In the genomic region with DNA sequence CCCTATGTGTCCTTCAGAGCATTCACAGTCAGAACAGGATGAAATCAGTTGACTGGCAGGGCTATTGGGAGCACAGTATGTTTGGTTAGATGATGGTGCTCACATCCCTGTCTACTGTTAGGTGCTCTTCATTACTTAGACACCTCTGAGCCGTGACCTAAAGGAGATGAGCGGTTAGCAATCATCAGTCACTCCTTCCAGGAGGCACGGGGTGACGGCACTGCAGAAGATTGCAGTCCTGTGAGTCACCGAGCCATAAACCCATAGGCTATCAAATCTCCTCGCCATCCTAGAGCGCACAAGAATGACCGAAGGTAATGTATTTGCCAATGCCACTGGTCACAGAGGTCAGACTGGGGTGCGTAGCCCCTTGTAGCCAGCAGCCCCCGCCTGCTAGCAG, we compare ENCODE assay signal across 24 mouse cellular contexts.
DNase-seq lines count a peak whose midpoint lies in the region; ATAC-seq and TF ChIP-seq lines count a peak whose summit lies in the region.
"Had no signal": no experiment of that assay in that cellular context is flagged by ENCODE, and none has a peak within 500 bp of the region (broad histone marks: within the 10 kb centered on the region; RNA-seq: fewer than 3 reads in every experiment).

No protein-coding gene starts in this region.

- no peak overlapping the region for H3K9ac ChIP-seq in kidney, embryonic 15.5 days
- H3K9ac ChIP-seq: embryonic facial prominence, embryonic 13.5 days; forebrain, embryonic 12.5 days; forebrain, embryonic 15.5 days; hindbrain, embryonic 12.5 days; hindbrain, embryonic 15.5 days had no signal

- H3K27me3 ChIP-seq in heart, embryonic 10.5 days (ENCODE audit: insufficient read depth, poor library complexity, severe bottlenecking) = no peaks in the 10 kb centered on the region
- H3K27me3 ChIP-seq in kidney, embryonic 15.5 days = no peaks in the 10 kb centered on the region
- no peaks in the 10 kb centered on the region for H3K27me3 ChIP-seq in Patski
- H3K27me3 ChIP-seq: embryonic facial prominence, embryonic 13.5 days; forebrain, embryonic 12.5 days; forebrain, embryonic 15.5 days; hindbrain, embryonic 12.5 days; hindbrain, embryonic 15.5 days had no signal

- peak; percentile 69 for DNase-seq in heart, embryonic 10.5 days (ENCODE audit: low spot score)
- no peak for DNase-seq in heart, adult 18-20 months
- no peak for DNase-seq in kidney, adult 11 months
- peak; percentile 51 for DNase-seq in 3134 (ENCODE audit: extremely low read depth, insufficient read length, low spot score)
- peak; percentile 80 for DNase-seq in Patski (ENCODE audit: low read depth, low spot score)
- no peak for DNase-seq in cerebellum, postnatal 25 days
- no peak for DNase-seq in spleen, adult 12 weeks (ENCODE audit: low spot score)
- DNase-seq: adrenal gland, postnatal 14 days; cerebellum, adult 11 months; cerebellum, adult 2 months; cerebellum, adult 9-11 months; cerebellum, postnatal 36 days; embryo, embryonic 11 days; gastrocnemius, postnatal 25 days; heart, adult 2 months had no signal

- POLR2A ChIA-PET in Patski (lab: Charles Lee) = interaction anchor here (0.7 to 1.7 kb wide), 2 partner anchors 10 to 198 kb away, joined by 3 read pairs; no protein-coding TSS in a partner anchor

- WGBS in heart, embryonic 10.5 days = 82% methylated on average over 10 of the region's 10 CpGs
- 35% methylated on average over 10 of the region's 10 CpGs for WGBS in kidney, embryonic 15.5 days

- no peak for TF ChIP-seq CTCF in Patski (IDR thresholded peaks at IDR 0.05)

- no peak overlapping the region for H3K27ac ChIP-seq in heart, embryonic 10.5 days
- H3K27ac ChIP-seq in kidney, embryonic 15.5 days = no peak overlapping the region
- H3K27ac ChIP-seq: embryonic facial prominence, embryonic 10.5 days; embryonic facial prominence, embryonic 13.5 days; forebrain, embryonic 12.5 days; forebrain, embryonic 15.5 days; heart, adult 2 months; hindbrain, embryonic 12.5 days; hindbrain, embryonic 15.5 days had no signal

- H3K4me2 ChIP-seq in kidney, embryonic 15.5 days = no peak overlapping the region
- H3K4me2 ChIP-seq: embryonic facial prominence, embryonic 13.5 days; forebrain, embryonic 12.5 days; forebrain, embryonic 15.5 days; heart, embryonic 11.5 days; hindbrain, embryonic 12.5 days; hindbrain, embryonic 15.5 days had no signal

- no peaks in the 10 kb centered on the region for H3K9me3 ChIP-seq in heart, embryonic 10.5 days
- no peaks in the 10 kb centered on the region for H3K9me3 ChIP-seq in kidney, embryonic 15.5 days (replicated peaks)
- H3K9me3 ChIP-seq: embryonic facial prominence, embryonic 10.5 days; forebrain, embryonic 12.5 days; forebrain, embryonic 15.5 days; hindbrain, embryonic 12.5 days; hindbrain, embryonic 15.5 days had no signal

- H3K4me1 ChIP-seq in heart, embryonic 10.5 days = no peaks in the 10 kb centered on the region
- 0 out of 2 replicates have a peak, but pooled peaks cover 11% of the 10 kb centered on the region for H3K4me1 ChIP-seq in kidney, embryonic 15.5 days
- H3K4me1 ChIP-seq: forebrain, embryonic 12.5 days; forebrain, embryonic 15.5 days; hindbrain, embryonic 12.5 days; hindbrain, embryonic 15.5 days had no signal

- H3K4me3 ChIP-seq in heart, embryonic 10.5 days = no peak overlapping the region
- H3K4me3 ChIP-seq in kidney, embryonic 15.5 days (replicated peaks) = no peak overlapping the region
- H3K4me3 ChIP-seq: embryonic facial prominence, embryonic 10.5 days; embryonic facial prominence, embryonic 13.5 days; erythroblast, embryonic 14.5 days; forebrain, embryonic 12.5 days; forebrain, embryonic 15.5 days; heart, adult 2 months; hindbrain, embryonic 12.5 days; hindbrain, embryonic 15.5 days had no signal

- in situ Hi-C loops in Patski (cut with MboI; ENCODE audit: low pct_unique_long_range_greater_than_20kb) = loop anchor here (5.0 to 10.0 kb wide), 3 partner anchors 188 to 696 kb away; no protein-coding TSS in a partner anchor

- CTCF ChIA-PET in Patski (lab: Charles Lee) = interaction anchor here (1.2 to 2.1 kb wide), 2 partner anchors 10 to 311 kb away, joined by 3 to 7 read pairs; no protein-coding TSS in a partner anchor

- peak; percentile 46 for ATAC-seq in kidney, embryonic 15.5 days (replicated peaks; ENCODE audit: low FRiP score)
- peak; percentile 71 for ATAC-seq in Patski
- ATAC-seq: forebrain, embryonic 15.5 days had no signal

- H3K36me3 ChIP-seq in heart, embryonic 10.5 days = no peaks in the 10 kb centered on the region
- no peaks in the 10 kb centered on the region for H3K36me3 ChIP-seq in kidney, embryonic 15.5 days
- H3K36me3 ChIP-seq: embryonic facial prominence, embryonic 10.5 days; embryonic facial prominence, embryonic 13.5 days; forebrain, embryonic 12.5 days; forebrain, embryonic 15.5 days; hindbrain, embryonic 12.5 days; hindbrain, embryonic 15.5 days had no signal

Comparison
In these comparisons a context has a peak if more than half of its experiments do, and no peak if none do; other contexts are left out.
1. DNase-seq: peak in heart, embryonic 10.5 days (single experiment), 3134 (single experiment) and Patski (single experiment); none in heart, adult 18-20 months (0 of 2), kidney, adult 11 months (single experiment), cerebellum, postnatal 25 days (0 of 2) and spleen, adult 12 weeks (single experiment).